Mouse (Mus musculus): ENCODE data around the gene Micu2. TPM values are rescaled to one million over a fixed set of nuclear protein-coding genes. Genes with fewer than 3 reads are reported as not detected.

Gene Micu2
- polyA plus RNA-seq, 1 experiment from 2014 or later = 48.3 TPM

DNA sequence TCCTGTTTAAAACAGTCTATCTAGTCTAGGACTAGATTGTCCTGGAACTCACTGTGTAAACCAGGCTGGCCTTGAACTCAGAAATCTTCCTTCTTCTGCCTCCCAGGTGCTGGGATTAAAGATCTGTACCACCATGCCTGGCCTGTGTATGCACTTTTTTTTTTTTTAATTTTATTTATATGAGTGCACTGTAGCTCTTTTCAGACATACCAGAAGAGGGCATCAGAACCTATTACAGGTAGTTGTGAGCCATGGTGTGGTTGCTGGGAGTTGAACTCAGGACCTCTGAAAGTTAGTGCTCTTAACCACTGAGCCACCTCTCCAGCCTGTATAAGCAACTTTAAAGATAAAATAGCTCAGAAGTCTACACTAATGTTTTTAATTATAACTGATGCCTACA, 118.0 kb downstream of the Micu2 start:
- Histone ChIP-seq H3K4me2 (ENCODE audit: low read length) (no peak overlapping the region), H3K36me3 (ENCODE audit: control insufficient read depth, insufficient read depth, low read length) (no peaks in the 10 kb centered on the region; the same call in 1 of the 2 replicates), H3K9ac (replicated peaks; ENCODE audit: low read length) (no peak overlapping the region), H3K4me3 (replicated peaks; ENCODE audit: low read depth, low read length) (no peak overlapping the region), H3K27ac (replicated peaks; ENCODE audit: low read depth, low read length) (no peak overlapping the region), H3K27me3 (ENCODE audit: control insufficient read depth, insufficient read depth, low read length) (no peaks in the 10 kb centered on the region), H3K4me1 (ENCODE audit: control insufficient read depth, insufficient read depth, low read length) (peaks cover 11% of the 10 kb centered on the region; the same call in 1 of the 2 replicates), H3K9me3 (ENCODE audit: control insufficient read depth, low read length) (no peaks in the 10 kb centered on the region)
- ATAC-seq (ENCODE audit: low FRiP score, low TSS enrichment) (no peak), DNase-seq (no peak)

DNA sequence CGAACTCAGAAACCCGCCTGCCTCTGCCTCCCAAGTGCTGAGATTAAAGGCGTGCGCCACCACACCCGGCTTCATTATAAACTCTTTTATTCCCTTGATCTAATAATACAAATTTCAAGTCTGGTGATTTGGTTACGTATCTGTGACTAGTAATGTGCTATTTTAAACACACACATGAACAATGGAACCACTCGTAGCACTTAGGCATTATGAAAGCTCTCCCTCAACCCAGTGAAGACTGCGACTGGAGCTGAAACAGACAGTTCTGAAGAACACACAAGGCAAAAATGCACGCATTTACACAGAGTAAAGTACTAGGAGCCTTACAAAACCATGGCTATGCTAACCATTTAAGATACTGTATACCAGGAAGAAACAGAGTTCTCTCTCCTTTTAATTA, 121.1 kb downstream of the Micu2 start:
- H3K9ac ChIP-seq (replicated peaks; ENCODE audit: low read length) = no peak overlapping the region
- no peaks in the 10 kb centered on the region for H3K27me3 ChIP-seq (ENCODE audit: control insufficient read depth, insufficient read depth, low read length)
- DNase-seq (no peak), ATAC-seq (ENCODE audit: low FRiP score, low TSS enrichment) (no peak)
- no peak overlapping the region for H3K27ac ChIP-seq (replicated peaks; ENCODE audit: low read depth, low read length)
- WGBS = 94% methylated on average over 9 of the region's 9 CpGs
- peaks cover 9% of the 10 kb centered on the region; the same call in 1 of the 2 replicates for H3K36me3 ChIP-seq (ENCODE audit: control insufficient read depth, insufficient read depth, low read length)
- H3K4me1 ChIP-seq (ENCODE audit: control insufficient read depth, insufficient read depth, low read length) = peaks cover 11% of the 10 kb centered on the region; the same call in 1 of the 2 replicates
- H3K9me3 ChIP-seq (ENCODE audit: control insufficient read depth, low read length) = no peaks in the 10 kb centered on the region
- no peak overlapping the region for H3K4me2 ChIP-seq (ENCODE audit: low read length)
- no peak overlapping the region for H3K4me3 ChIP-seq (replicated peaks; ENCODE audit: low read depth, low read length)

GRCm38 (mm10) chr14:57866676-57867276, 132.3 kb downstream of the Micu2 start:
- DNase-seq (no peak), ATAC-seq (ENCODE audit: low FRiP score, low TSS enrichment) (no peak)
- Histone ChIP-seq H3K4me2 (ENCODE audit: low read length) (no peak overlapping the region), H3K9me3 (ENCODE audit: control insufficient read depth, low read length) (no peaks in the 10 kb centered on the region), H3K4me3 (replicated peaks; ENCODE audit: low read depth, low read length) (no peak overlapping the region), H3K4me1 (ENCODE audit: control insufficient read depth, insufficient read depth, low read length) (no peaks in the 10 kb centered on the region), H3K9ac (replicated peaks; ENCODE audit: low read length) (no peak overlapping the region), H3K27ac (replicated peaks; ENCODE audit: low read depth, low read length) (no peak overlapping the region), H3K36me3 (ENCODE audit: control insufficient read depth, insufficient read depth, low read length) (peaks cover 35% of the 10 kb centered on the region), H3K27me3 (ENCODE audit: control insufficient read depth, insufficient read depth, low read length) (no peaks in the 10 kb centered on the region)
- WGBS = 96% methylated on average over 3 of the region's 3 CpGs

Other genes with a start within 250 kb of the Micu2 start
- 5.4 and 7.1 TPM in 2 replicates for gene Lats2, start 240.9 kb downstream of the Micu2 start, polyA plus RNA-seq (2014; fragmentation: Nextera tagmentation; extraction: Ambion mirVana)
- gene Sap18, start 201.1 kb downstream of the Micu2 start, polyA plus RNA-seq (2014; fragmentation: Nextera tagmentation; extraction: Ambion mirVana) = 35.6 and 47.9 TPM in 2 replicates
- 4.8 and 8.6 TPM in 2 replicates for gene Ska3, start 173.1 kb downstream of the Micu2 start, polyA plus RNA-seq (2014; fragmentation: Nextera tagmentation; extraction: Ambion mirVana)
- gene Mrpl57, start 173.0 kb downstream of the Micu2 start, polyA plus RNA-seq (2014; fragmentation: Nextera tagmentation; extraction: Ambion mirVana) = 143 and 156 TPM in 2 replicates
- gene Zdhhc20, start 109.0 kb downstream of the Micu2 start, polyA plus RNA-seq (2014; fragmentation: Nextera tagmentation; extraction: Ambion mirVana) = 37.5 and 43.2 TPM in 2 replicates
- 13.5 and 19.7 TPM in 2 replicates for gene Fgf9, start 71.3 kb upstream of the Micu2 start, polyA plus RNA-seq (2014; fragmentation: Nextera tagmentation; extraction: Ambion mirVana)

Data from midbrain, embryonic 14.5 days (tissue).